Mouse (Mus musculus) heart, adult 2 months (tissue): ENCODE measurements around the gene Proser2.

Experiments
- CTCF ChIP-seq: fragments of 200-600 bp; IDR thresholded peaks from 2 replicates; pipeline ENCODE4 v1.8.1; 2022; ENCODE audit warnings: antibody characterized with exemption, mild to moderate bottlenecking, moderate library complexity
- EP300 ChIP-seq: fragments of 200-500 bp; IDR thresholded peaks from 2 replicates; pipeline ENCODE4 v1.6.1; 2011; ENCODE audit warnings: low read depth, low read length, control low read depth; ENCODE audit not compliant: insufficient read depth
- POLR2A ChIP-seq: fragments of 200-500 bp; IDR thresholded peaks from 2 replicates; pipeline ENCODE4 v1.6.1; 2011; ENCODE audit warnings: mild to moderate bottlenecking, low read depth, low read length, control low read depth; ENCODE audit not compliant: insufficient read depth

DNA sequence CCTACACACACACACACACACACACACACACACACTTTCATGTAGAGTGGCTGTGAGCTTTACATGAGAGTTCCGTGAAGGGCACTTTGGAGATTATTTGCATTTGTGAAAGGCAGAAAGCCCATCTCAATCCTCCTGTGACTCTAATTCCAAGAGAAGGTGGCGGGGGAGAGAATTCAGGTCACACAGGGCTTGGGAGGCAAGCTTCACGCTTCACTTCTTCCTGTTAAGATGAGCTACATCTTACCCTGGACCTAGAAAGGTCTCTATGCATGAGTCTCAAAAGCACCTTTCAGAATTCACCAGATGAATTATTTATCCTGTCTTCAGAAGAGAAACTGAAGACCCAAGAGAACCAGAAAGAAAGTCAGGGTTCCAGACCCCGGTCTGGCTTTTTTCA is 16.2 kb upstream of the Proser2 start:
- TF ChIP-seq CTCF: no peak
- no peak for TF ChIP-seq POLR2A
- no peak for TF ChIP-seq EP300
